Mouse (Mus musculus) hindbrain, embryonic 11.5 days (tissue): ENCODE measurements around the gene Dram1. TPM values are rescaled to one million over a fixed set of nuclear protein-coding genes. Genes with fewer than 3 reads are reported as not detected.
"Not testable (repeated sequence)": the region's sequence is repeated elsewhere in the genome, so short reads cannot be mapped to it uniquely, and the experiment has no call there.

Experiments
- ATAC-seq: fragments of 200-750 bp; cut with Nextera tagmentation; 2 replicates; pipeline ENCODE4 v1.8.0; 2017; ENCODE audit warnings: mild to moderate bottlenecking, moderate TSS enrichment, moderate library complexity; ENCODE audit not compliant: low FRiP score
- DNase-seq: peaks from one replicate; pipeline ENCODE4 v3.0.0-alpha.2; 2015; ENCODE audit warnings: low spot score
- H3K27ac ChIP-seq: fragments of 300-500 bp; sonication (generic); 2 replicates; pipeline ENCODE4 v1.5.1; 2014; ENCODE audit warnings: mild to moderate bottlenecking, low read depth, low read length
- H3K27me3 ChIP-seq: fragments of 300-500 bp; sonication (generic); 2 replicates; pipeline ENCODE4 v1.6.1; 2014; ENCODE audit warnings: mild to moderate bottlenecking, low read length, moderate library complexity, mixed read lengths; ENCODE audit not compliant: control insufficient read depth, insufficient read depth
- H3K36me3 ChIP-seq: fragments of 300-500 bp; sonication (generic); 2 replicates; pipeline ENCODE4 v1.6.1; 2014; ENCODE audit warnings: mild to moderate bottlenecking, low read length, moderate library complexity, mixed read lengths; ENCODE audit not compliant: control insufficient read depth, insufficient read depth
- H3K4me1 ChIP-seq: fragments of 300-500 bp; sonication (generic); replicated peaks from 2 replicates; pipeline ENCODE4 v1.6.1; 2014; ENCODE audit warnings: low read length, mixed read lengths; ENCODE audit not compliant: control insufficient read depth, insufficient read depth
- H3K4me2 ChIP-seq: fragments of 300-500 bp; sonication (generic); replicated peaks from 2 replicates; pipeline ENCODE4 v1.6.1; 2014; ENCODE audit warnings: mild to moderate bottlenecking, low read depth, low read length
- H3K4me3 ChIP-seq: fragments of 300-500 bp; sonication (generic); 2 replicates; pipeline ENCODE4 v1.5.1; 2014; ENCODE audit warnings: low read depth, low read length
- H3K9ac ChIP-seq: fragments of 300-500 bp; sonication (generic); 2 replicates; pipeline ENCODE4 v1.6.1; 2014; ENCODE audit warnings: low read depth, low read length
- H3K9me3 ChIP-seq: fragments of 300-500 bp; sonication (generic); 2 replicates; pipeline ENCODE4 v1.6.1; 2016; ENCODE audit warnings: low read length; ENCODE audit not compliant: control insufficient read depth
- WGBS: fragments of 180-500 bp; shearing (Covaris S2); extraction: QIAGEN DNeasy Blood & Tissue Kit; methylation state at CpG from one replicate; pipeline ENCODE4 v1.1.7; 2014; 5-methylcytosine and 5-hydroxymethylcytosine counted together
- polyA plus RNA-seq: library from polyadenylated mRNA; unstranded; fragments of >200 nt; fragmentation: Nextera tagmentation; extraction: Ambion mirVana; gene quantifications from 2 replicates; pipeline ENCODE4 v1.2.1, GENCODE M21; 2014

Dram1 gene
- polyA plus RNA-seq, 1 experiment from 2014 or later: 1.0 TPM

DNA sequence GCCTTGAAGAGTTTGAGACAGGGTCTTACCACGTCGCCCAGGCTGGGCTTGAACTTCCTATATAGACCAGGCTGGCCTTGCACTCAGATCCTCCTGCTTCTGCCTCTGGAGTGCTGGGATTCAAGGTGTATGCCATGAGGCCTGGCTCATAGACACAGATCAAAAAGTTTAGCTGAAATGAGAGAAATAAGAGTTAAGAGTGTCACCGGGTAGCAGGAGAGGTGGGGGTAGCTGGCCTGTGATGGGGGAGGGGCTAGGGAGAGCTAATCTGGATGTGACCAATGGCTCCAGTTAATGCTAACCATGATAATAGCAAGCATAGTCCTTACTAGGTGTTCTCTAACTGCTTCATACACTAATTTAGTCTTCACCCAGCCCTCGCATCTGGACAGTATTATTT, 2.4 kb upstream of the Dram1 start:
- H3K9me3 ChIP-seq: no peaks in the 10 kb centered on the region
- H3K27me3 ChIP-seq: no peaks in the 10 kb centered on the region
- H3K9ac ChIP-seq: no peak overlapping the region
- no peak overlapping the region for H3K4me3 ChIP-seq
- no peak for ATAC-seq
- H3K36me3 ChIP-seq: no peaks in the 10 kb centered on the region
- H3K27ac ChIP-seq: no peak overlapping the region
- 76% methylated on average over 4 of the region's 4 CpGs for whole genome bisulfite sequencing
- H3K4me1 ChIP-seq: no peaks in the 10 kb centered on the region
- H3K4me2 ChIP-seq: no peak overlapping the region
- no peak for DNase-seq

DNA sequence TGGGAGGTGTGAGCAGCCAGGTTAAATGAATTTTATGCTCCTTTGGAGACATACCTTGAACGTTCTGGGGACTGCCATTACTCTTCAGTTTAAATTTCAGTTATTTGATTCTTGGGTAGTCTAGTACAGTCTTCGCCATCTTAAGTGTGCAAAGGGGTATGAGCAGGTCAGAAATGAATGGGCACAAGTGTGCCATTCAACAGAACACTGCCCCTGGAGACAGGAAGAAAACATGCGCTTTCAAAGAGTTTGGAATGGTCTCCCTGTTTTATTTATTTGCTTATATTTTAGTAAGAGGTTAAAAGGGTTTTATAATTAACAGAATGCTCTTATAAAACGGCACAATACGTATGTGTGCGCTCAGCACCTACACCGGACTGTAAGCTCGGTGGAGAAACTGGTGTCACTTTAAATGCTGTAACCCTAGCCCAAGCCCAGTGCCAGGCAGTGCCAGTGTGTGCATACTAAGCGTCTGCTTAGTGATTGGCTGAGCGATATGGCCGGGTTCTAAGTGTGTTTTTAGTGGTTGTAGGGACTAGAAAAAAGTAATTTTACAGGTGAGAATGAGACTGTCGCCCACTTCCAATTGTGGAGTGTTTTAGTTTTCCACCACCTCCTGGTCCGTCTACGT, 1.7 kb upstream of the Dram1 start:
- no peaks in the 10 kb centered on the region for H3K9me3 ChIP-seq
- no peak overlapping the region for H3K27ac ChIP-seq
- DNase-seq: no peak
- H3K27me3 ChIP-seq: no peaks in the 10 kb centered on the region
- H3K4me2 ChIP-seq: peak overlapping the region; percentile 92
- no peak overlapping the region for H3K9ac ChIP-seq
- WGBS: 56% methylated on average over 14 of the region's 14 CpGs
- H3K36me3 ChIP-seq: no peaks in the 10 kb centered on the region
- H3K4me1 ChIP-seq: no peaks in the 10 kb centered on the region
- H3K4me3 ChIP-seq: peak overlapping the region; percentile 59
- no peak for ATAC-seq

- Histone ChIP-seq H3K4me2 (peak overlapping the region; percentile 92), H3K9ac (peak overlapping the region; percentile 75), H3K4me1 (no peaks in the 10 kb centered on the region), H3K9me3 (no peaks in the 10 kb centered on the region), H3K27me3 (no peaks in the 10 kb centered on the region), H3K27ac (no peak overlapping the region), H3K36me3 (no peaks in the 10 kb centered on the region), H3K4me3 (peak overlapping the region; percentile 59)
- 1% methylated on average over 11 of the region's 11 CpGs for WGBS
- 0 out of 2 replicates have a peak, but pooled peaks have one; percentile 34 for ATAC-seq
- DNase-seq: peak; percentile 32
These were observed 1.1 kb upstream of the Dram1 start for GRCm38 (mm10) chr10:88380002-88380401.

GRCm38 (mm10) chr10:88377666-88378065, 1.2 kb downstream of the Dram1 start:
- DNase-seq: no peak
- 84% methylated on average over 4 of the region's 4 CpGs for WGBS
- H3K4me2 ChIP-seq: no peak overlapping the region
- H3K9ac ChIP-seq: no peak overlapping the region
- no peak overlapping the region for H3K4me3 ChIP-seq
- H3K27ac ChIP-seq: no peak overlapping the region
- no peaks in the 10 kb centered on the region for H3K36me3 ChIP-seq
- H3K9me3 ChIP-seq: no peaks in the 10 kb centered on the region
- no peaks in the 10 kb centered on the region for H3K27me3 ChIP-seq
- no peaks in the 10 kb centered on the region for H3K4me1 ChIP-seq
- ATAC-seq: no peak

DNA sequence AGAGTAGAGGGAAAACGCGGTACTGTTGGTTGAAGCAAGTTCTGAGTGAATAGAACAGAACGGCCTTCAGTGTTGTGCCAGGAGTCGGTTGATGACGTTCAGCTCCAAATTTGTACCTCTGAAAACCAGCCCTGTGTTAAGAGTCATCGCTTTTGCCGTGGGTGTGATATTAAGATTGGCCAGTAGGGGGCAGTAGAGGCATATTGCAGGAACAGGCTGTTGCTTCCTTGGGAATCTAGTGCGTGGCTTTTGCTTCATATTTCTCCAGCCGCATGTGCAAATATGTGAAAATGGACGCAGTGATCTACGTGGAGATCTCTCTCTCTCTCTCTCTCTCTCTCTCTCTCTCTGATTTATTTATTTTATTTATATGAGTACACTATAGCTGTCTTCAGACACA, 2.1 kb downstream of the Dram1 start:
- H3K4me2 ChIP-seq: no peak overlapping the region
- no peak for ATAC-seq

DNA sequence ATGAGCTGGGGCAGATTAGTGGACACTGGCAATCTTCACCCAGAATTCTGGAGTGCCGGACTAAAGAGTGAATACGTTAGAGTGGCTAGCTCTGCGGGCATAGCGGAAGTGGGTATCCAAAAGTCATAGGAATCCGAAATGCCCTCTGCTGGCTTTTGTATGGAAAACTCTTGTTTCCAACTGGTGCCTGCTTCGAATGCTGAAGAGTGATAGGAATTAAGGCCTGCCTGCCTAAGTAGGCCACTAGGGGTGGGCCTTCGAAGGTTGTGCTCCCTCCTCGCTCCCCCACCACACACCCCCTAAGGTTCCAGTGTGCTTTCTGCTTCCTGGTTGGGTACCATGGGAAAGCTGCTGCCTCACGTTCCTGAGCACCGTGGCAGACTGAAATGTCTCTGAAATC, 3.9 kb downstream of the Dram1 start:
- Histone ChIP-seq H3K4me3 (no peak overlapping the region), H3K27ac (no peak overlapping the region), H3K27me3 (no peaks in the 10 kb centered on the region), H3K9me3 (no peaks in the 10 kb centered on the region), H3K4me1 (no peaks in the 10 kb centered on the region), H3K36me3 (no peaks in the 10 kb centered on the region), H3K9ac (no peak overlapping the region), H3K4me2 (no peak overlapping the region)
- ATAC-seq: no peak
- DNase-seq: no peak
- WGBS: 32% methylated on average over 10 of the region's 10 CpGs

More for the DNA sequence above, 2.1 kb downstream of the Dram1 start:
- Histone ChIP-seq H3K27ac (no peak overlapping the region), H3K4me1 (no peaks in the 10 kb centered on the region), H3K36me3 (no peaks in the 10 kb centered on the region), H3K27me3 (no peaks in the 10 kb centered on the region), H3K9me3 (no peaks in the 10 kb centered on the region), H3K4me3 (no peak overlapping the region), H3K9ac (no peak overlapping the region)
- WGBS: 10% methylated on average over 11 of the region's 11 CpGs
- DNase-seq: peak; percentile 90

- WGBS: 84% methylated on average over 2 of the region's 2 CpGs
These were observed 5.9 kb downstream of the Dram1 start for GRCm38 (mm10) chr10:88372945-88373344.

DNA sequence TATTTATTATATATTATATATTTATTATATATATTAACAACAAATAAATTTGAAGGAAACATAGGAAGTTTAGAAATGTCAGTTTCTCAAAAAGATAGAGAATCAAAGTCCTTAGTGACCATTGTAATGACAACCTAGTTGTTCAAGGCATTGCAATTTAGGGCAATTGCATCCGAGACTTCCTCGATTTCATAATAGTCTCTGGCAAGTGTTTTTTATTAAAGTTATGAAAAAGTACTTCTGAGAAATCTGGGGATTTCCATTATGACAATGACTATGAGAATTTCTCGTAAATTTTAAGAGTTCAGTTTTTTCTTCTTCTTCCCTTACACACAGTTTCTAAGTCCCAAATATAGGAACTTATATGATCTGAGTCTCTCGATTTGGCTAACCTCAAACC, 6.4 kb downstream of the Dram1 start:
- no peaks in the 10 kb centered on the region for H3K27me3 ChIP-seq
- WGBS: 94% methylated on average over 4 of the region's 4 CpGs
- no peaks in the 10 kb centered on the region for H3K36me3 ChIP-seq
- H3K4me1 ChIP-seq: no peaks in the 10 kb centered on the region
- H3K4me2 ChIP-seq: no peak overlapping the region
- no peak overlapping the region for H3K9ac ChIP-seq
- H3K4me3 ChIP-seq: no peak overlapping the region
- H3K27ac ChIP-seq: no peak overlapping the region
- no peaks in the 10 kb centered on the region for H3K9me3 ChIP-seq
- DNase-seq (no peak), ATAC-seq (no peak)

More at GRCm38 (mm10) chr10:88372945-88373344, 5.9 kb downstream of the Dram1 start:
- not testable (repeated sequence) for H3K27me3 ChIP-seq, H3K4me1 ChIP-seq, H3K9me3 ChIP-seq, ATAC-seq, H3K4me2 ChIP-seq, H3K9ac ChIP-seq, H3K36me3 ChIP-seq, H3K27ac ChIP-seq, DNase-seq, H3K4me3 ChIP-seq

DNA sequence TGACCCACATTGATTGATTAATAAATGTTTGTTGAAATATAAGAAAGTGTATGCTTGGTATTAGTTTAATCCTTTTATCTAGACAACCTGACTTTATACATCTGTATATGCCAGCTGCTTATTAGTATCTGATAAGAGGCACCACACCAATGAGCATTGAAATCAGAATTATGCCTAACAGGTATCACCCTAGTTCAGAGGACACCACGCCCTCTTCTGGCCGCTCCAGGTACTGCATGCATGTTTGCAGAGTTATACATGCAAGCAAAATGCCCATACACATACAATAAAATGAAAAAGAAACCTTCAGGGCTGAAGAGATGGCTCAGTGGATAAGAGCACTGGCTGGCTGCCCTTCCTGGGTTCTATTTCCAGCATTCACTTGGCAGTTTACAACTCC, 7.1 kb downstream of the Dram1 start:
- ATAC-seq: no peak
- DNase-seq: no peak
- Histone ChIP-seq H3K27ac (no peak overlapping the region), H3K4me3 (no peak overlapping the region), H3K9me3 (no peaks in the 10 kb centered on the region), H3K9ac (no peak overlapping the region), H3K27me3 (no peaks in the 10 kb centered on the region), H3K4me2 (no peak overlapping the region), H3K4me1 (no peaks in the 10 kb centered on the region), H3K36me3 (no peaks in the 10 kb centered on the region)
- WGBS: 8% methylated on average over 2 of the region's 2 CpGs
